Mouse (Mus musculus) brain, embryonic 18.5 days (tissue): ENCODE measurements at regions not wholly inside any gene's neighbourhood (a gene's known extent, or its start where the extent isn't known, plus 50 kb on each side); places are given as distances from the start of the nearest gene placed in this dataset.

ENCODE experiments used
- DNase-seq: peaks from one replicate; pipeline ENCODE4 v3.0.0-alpha.2; 2012; ENCODE audit warnings: low read depth, low spot score

DNA sequence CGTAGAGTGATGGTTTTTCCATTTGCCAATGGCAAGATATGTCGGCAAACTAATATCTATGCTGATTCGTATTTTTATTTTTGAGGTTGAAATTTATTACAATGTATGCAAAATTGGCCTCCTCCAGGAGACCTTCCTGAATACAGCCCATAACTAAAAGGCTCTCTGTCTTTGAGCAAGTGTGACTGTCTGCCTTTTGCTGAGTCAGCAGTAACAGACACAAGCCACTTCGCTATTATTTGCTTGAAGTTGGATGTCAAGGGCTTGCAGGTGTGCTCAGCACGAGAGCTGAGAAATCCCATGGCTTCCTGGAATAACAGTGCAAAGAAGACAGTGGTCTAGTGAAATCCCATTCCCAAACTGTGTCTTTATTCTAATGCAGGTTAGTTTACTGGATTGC lies 56.9 kb downstream of the Dmrt2 start:
- no peak for DNase-seq

GRCm38 (mm10) chr19:25729633-25730032 lies 57.4 kb downstream of the Dmrt2 start:
- no peak for DNase-seq

DNA sequence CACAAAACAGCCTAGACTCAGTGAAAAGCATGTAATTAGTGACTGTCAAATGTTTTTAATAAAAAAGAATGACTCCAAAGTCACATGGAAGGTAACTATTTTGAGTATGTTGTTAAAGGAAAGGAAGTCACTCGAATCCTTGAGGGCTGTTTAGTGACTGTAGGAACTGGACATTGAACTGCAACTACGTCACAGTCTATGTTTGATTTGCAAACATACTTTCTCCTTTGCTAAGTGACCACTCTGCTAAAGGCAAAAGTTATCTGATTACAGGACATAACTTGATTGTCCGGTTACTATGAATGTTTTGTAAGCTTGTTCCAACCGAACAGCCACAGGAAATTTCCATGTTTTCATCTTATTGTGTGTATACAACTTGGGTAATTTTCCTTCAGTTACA lies 106.2 kb downstream of the Dmrt2 start:
- no peak for DNase-seq

DNA sequence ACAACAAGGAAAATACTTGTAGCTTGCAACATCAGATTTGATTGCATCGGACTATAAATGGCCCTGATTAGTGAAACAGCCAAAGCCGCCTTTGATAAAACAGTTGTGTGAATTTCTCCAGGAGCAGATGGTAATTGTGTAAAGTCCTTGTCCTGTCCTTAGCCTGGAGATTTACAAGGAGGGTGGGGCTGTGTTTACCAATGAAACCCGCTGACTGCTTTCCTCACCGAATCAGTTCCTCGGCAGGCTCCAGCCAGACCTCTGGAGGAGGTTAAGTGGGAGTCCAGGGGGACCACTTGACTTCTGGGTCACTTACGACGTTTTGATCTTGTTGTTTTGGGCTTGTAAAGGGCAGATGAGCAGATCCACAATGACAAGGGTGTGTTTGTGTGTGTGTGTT lies 107.1 kb downstream of the Dmrt2 start:
- no peak for DNase-seq

GRCm38 (mm10) chr19:25781314-25781713 lies 109.1 kb downstream of the Dmrt2 start:
- DNase-seq = no peak

GRCm38 (mm10) chr19:25802692-25803091 lies 130.5 kb downstream of the Dmrt2 start:
- no peak for DNase-seq

GRCm38 (mm10) chr19:25805351-25805750 lies 133.1 kb downstream of the Dmrt2 start:
- DNase-seq = no peak

DNA sequence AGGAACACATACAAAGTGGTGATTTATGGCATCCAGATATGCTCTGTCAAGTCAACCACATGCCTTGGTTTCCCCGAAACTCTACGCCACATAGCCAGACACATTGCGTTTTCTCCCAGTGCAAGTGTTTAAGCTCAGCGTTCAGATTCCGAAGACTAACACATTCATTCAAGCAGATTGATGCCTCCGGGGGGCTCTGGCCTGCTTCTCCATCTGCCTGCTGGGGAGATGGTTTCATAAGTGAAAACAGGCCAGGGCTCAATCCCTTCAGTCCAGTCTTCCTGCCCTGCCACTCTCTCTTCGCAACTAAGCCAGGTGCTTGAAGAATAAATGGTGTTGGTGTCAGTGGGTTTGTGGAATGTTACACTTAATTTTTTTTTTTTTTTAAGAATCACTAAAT lies 141.4 kb downstream of the Dmrt2 start:
- no peak for DNase-seq

GRCm38 (mm10) chr19:25845158-25845557 lies 172.9 kb downstream of the Dmrt2 start:
- no peak for DNase-seq

- no peak for DNase-seq
These were observed 184.1 kb downstream of the Dmrt2 start for GRCm38 (mm10) chr19:25856344-25856743.

DNA sequence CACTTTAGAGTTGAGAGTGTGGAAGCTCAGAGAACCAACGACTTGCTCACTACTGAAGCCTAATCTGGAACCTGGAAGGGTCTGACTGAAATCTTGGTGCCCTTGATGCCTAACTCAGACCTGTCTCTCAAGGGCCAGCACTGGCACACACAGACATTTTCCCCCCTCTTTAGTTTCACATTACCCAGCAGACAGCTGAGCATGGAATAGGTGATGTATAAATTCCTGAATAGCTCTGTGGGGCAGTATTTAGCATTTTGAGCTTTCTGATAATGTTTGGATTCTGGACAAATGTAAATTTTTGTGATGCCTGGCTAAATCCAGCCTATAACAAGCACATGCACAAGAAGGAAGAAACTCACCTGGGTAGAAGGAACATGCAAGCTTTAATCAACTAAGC lies 191.1 kb downstream of the Dmrt2 start:
- DNase-seq = no peak

- DNase-seq = no peak
These were observed 234.5 kb downstream of the Dmrt2 start for GRCm38 (mm10) chr19:25906721-25907120.

DNA sequence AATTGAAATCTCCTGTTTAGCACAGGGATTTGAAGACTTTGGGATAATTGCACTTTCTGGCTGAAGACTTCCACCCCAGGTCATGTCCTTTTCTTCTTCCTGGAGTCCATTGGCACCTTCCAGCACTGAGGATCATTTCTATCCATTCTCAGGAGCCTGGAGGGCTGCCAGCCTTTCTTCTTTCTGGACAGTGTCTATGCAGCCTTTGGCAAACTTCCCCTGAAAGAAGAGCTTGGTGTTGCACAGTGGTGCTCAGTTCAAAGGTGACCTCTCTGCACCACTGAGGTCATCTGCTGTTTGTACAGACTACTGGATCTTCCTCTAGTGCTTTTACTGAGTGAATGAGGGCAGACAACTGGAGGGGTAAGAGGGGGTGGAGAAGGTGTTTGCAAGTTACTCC lies 249.8 kb downstream of the Dmrt2 start:
- DNase-seq = no peak

DNA sequence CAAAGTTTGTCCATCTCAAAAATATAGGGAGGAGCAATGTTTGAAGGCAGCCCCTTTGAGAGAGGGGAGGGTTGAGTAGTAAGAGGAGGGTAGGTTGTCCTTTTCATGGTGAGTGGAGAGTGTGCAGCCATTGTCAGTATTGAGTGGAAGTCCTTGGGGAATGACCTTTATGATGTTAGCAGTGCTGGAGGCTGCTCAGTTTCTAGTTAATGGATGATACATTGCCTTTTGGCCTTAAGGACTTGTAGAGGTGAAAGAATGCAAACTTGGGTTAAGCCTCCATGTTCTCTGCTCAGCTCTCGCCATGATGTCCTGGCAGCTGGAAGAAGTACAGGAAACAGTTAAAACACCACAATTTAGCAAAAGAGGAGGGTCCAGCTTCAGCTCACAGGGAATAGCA lies 250.6 kb downstream of the Dmrt2 start:
- DNase-seq = no peak

GRCm38 (mm10) chr19:25923727-25924384 lies 251.6 kb downstream of the Dmrt2 start:
- no peak for DNase-seq

DNA sequence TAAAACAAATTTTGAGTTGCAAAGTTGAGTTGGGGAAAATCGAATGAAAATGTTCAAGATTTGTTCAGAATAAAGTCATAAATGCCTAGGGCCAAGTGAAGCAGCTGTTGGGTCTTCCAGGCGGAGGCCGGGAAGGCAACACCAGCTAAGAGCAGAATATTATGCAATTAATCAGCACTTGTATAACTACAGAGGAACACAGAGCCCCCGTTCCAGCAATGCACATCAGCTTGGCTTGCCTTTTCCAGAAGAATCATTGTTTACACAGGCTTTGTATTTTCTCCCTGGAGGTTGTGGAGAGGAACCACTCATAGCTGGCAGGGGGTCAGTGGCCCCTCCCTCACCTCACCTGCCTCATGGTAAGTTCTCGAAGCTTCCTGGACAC lies 252.2 kb downstream of the Dmrt2 start:
- no peak for DNase-seq

GRCm38 (mm10) chr19:25927220-25927619 lies 255.0 kb downstream of the Dmrt2 start:
- DNase-seq = no peak

GRCm38 (mm10) chr19:25937343-25937742 lies 265.1 kb downstream of the Dmrt2 start:
- no peak for DNase-seq

DNA sequence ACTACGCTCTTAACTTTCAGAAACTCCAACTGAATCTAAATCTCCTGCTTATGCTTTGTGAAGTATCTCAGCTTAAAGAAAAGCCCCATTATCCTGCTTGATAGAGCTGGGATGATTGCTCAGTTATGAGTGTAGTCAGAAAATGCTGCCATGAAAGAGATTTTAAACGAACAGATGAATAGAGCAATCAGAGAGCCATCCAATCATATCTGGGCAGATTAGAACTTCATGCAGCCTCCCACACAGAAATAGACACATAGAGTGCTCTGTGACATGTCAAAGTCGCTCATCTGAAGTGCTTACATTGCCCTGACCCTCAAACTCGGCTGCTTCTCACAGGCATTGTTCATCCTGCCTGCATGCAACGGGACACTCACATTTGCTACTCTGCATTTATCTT lies 299.0 kb downstream of the Dmrt2 start:
- no peak for DNase-seq

- no peak for DNase-seq
These were observed 303.0 kb downstream of the Dmrt2 start for GRCm38 (mm10) chr19:25975202-25975601.

DNA sequence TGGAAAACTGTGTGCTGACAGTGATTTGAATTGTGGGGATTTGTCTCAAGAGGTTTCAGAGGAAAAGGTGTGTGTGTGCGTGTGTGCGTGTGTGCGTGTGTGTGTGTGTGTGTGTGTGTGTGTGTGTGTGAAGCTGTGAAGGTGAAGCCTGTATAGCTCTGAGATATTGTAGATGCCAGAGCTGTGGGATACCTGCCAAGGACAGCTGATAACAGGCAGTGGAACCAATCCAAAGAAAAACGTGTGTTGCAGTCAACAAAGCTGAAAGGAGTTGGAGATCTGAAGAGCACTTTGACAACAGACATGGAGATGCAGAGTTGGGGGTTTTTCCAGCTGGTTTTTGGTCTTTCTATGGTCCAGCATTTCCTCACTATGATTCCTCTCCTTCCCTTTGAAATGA lies 308.1 kb downstream of the Dmrt2 start:
- DNase-seq = no peak

GRCm38 (mm10) chr19:26014620-26015180 lies 342.5 kb downstream of the Dmrt2 start:
- DNase-seq = peak; percentile 43

GRCm38 (mm10) chr19:26021141-26021540 lies 348.9 kb downstream of the Dmrt2 start:
- no peak for DNase-seq

GRCm38 (mm10) chr19:26026103-26026502 lies 353.9 kb downstream of the Dmrt2 start:
- no peak for DNase-seq
